Mouse (Mus musculus) limb, embryonic 15.5 days (tissue): ENCODE data around the gene Gm9049. TPM values are rescaled to one million over a fixed set of nuclear protein-coding genes. Genes with fewer than 3 reads are reported as not detected.

Source experiments
- polyA plus RNA-seq: library from polyadenylated mRNA; unstranded; fragments of >200 nt; fragmentation: Nextera tagmentation; extraction: Ambion mirVana; gene quantifications from 2 replicates; pipeline ENCODE4 v1.2.1, GENCODE M21; 2015

Gene Gm9049
- polyA plus RNA-seq, 1 experiment from 2014 or later: 0.06 TPM

Other genes with a start within 250 kb of the Gm9049 start
- 20.7 and 21.3 TPM in 2 replicates for gene Mdm1, start 212.3 kb downstream of the Gm9049 start, polyA plus RNA-seq
- not detected in 2 replicates for gene Il22, start 149.2 kb downstream of the Gm9049 start, polyA plus RNA-seq
- not detected in 2 replicates for gene Gm32717, start 113.3 kb downstream of the Gm9049 start, polyA plus RNA-seq
- not detected in 2 replicates for gene Gm32802, start 95.4 kb downstream of the Gm9049 start, polyA plus RNA-seq
- gene Iltifb, start 59.1 kb downstream of the Gm9049 start, polyA plus RNA-seq: not detected in 2 replicates
- gene Gm9040, start 27.1 kb downstream of the Gm9049 start, polyA plus RNA-seq: not detected in 2 replicates
- not detected in 2 replicates for gene Gm9044, start 21.7 kb downstream of the Gm9049 start, polyA plus RNA-seq
- gene Gm9045, start 16.3 kb downstream of the Gm9049 start, polyA plus RNA-seq: 0.06 and 0.09 TPM in 2 replicates
- gene Gm9046, start 10.8 kb downstream of the Gm9049 start, polyA plus RNA-seq: not detected in 2 replicates
- not detected in 2 replicates for gene Gm9048, start 5.4 kb downstream of the Gm9049 start, polyA plus RNA-seq
- not detected in 2 replicates for gene Ifng, start 86.9 kb upstream of the Gm9049 start, polyA plus RNA-seq